Mouse (Mus musculus) liver, postnatal 0 days (tissue): Measurements from ENCODE around the gene Xpc.

Source experiments
- CTCF ChIP-seq: sonication (generic); IDR thresholded peaks from 2 replicates; pipeline ENCODE4 v1.5.1; 2016; ENCODE audit warnings: antibody characterized with exemption, low read depth
- EP300 ChIP-seq: IDR thresholded peaks from 2 replicates; pipeline ENCODE4 v1.6.1; 2016; ENCODE audit warnings: antibody characterized with exemption, low read depth, mild to moderate bottlenecking

DNA sequence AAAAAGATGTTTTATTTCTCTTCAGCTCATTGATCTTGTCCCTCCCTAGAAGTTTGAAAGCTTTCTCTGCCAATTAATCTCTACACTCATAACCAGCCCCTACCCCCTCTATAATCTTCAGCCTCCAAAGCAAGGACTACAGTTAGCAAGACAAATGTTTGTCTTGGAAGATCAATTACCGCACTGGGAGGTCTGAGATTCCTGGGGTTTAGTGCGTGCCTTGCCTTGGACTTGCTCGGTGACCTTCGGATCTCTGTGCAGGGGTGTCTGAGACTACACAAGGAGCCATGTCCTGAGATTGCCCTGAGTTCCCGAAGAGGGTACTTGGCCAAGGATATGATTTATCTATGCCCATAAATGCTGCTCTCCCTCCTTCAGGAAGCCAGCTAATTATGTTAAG is 17.7 kb upstream of the Xpc start:
- no peak for TF ChIP-seq CTCF
- TF ChIP-seq EP300 = no peak
